Mouse (Mus musculus) testis, adult 2 months (tissue): ENCODE data around the gene Kcnq1. TPM values are rescaled to one million over a fixed set of nuclear protein-coding genes. Genes with fewer than 3 reads are reported as not detected.

ENCODE experiments used
- H3K27ac ChIP-seq: fragments of 200-500 bp; 2 replicates; pipeline ENCODE4 v1.5.1; 2012; ENCODE audit warnings: low read depth, low read length; ENCODE audit not compliant: control insufficient read depth, insufficient read depth
- H3K27me3 ChIP-seq: fragments of 200-500 bp; 2 replicates; pipeline ENCODE4 v1.6.1; 2012; ENCODE audit warnings: mild to moderate bottlenecking, low read length, moderate library complexity; ENCODE audit not compliant: control insufficient read depth, insufficient read depth
- H3K36me3 ChIP-seq: fragments of 200-500 bp; 2 replicates; pipeline ENCODE4 v1.6.1; 2012; ENCODE audit warnings: mild to moderate bottlenecking, low read length; ENCODE audit not compliant: control insufficient read depth, insufficient read depth
- H3K4me1 ChIP-seq: fragments of 200-500 bp; 2 replicates; pipeline ENCODE4 v1.6.1; 2012; ENCODE audit warnings: low read length; ENCODE audit not compliant: control insufficient read depth, insufficient read depth
- H3K4me3 ChIP-seq: fragments of 200-500 bp; 2 replicates; pipeline ENCODE4 v1.5.1; 2012; ENCODE audit warnings: low read depth, mild to moderate bottlenecking, low read length, moderate library complexity, mixed read lengths; ENCODE audit not compliant: control insufficient read depth
- CTCF ChIP-seq: fragments of 200-500 bp; IDR thresholded peaks from 2 replicates; pipeline ENCODE4 v1.5.1; 2012; ENCODE audit warnings: low read depth, mild to moderate bottlenecking, inconsistent platforms, low read length, moderate library complexity; ENCODE audit not compliant: control insufficient read depth, insufficient read depth, insufficient replicate concordance
- POLR2A ChIP-seq: fragments of 200-500 bp; IDR thresholded peaks from 2 replicates; pipeline ENCODE4 v1.6.1; 2012; ENCODE audit warnings: low read depth, mild to moderate bottlenecking, inconsistent platforms, low read length, moderate library complexity; ENCODE audit not compliant: control insufficient read depth
- polyA plus RNA-seq: library from polyadenylated mRNA; depleted of rRNA; stranded (reverse); fragments of >200 nt; gene quantifications from 2 replicates; pipeline ENCODE4 v1.2.3, GENCODE M21; 2012

Gene Kcnq1
- polyA plus RNA-seq, 1 experiment, result 1.6 TPM

GRCm38 (mm10) chr7:143359762-143360161, 253.6 kb downstream of the Kcnq1 start:
- Histone ChIP-seq H3K27ac (no peak overlapping the region), H3K4me1 (no peaks in the 10 kb centered on the region), H3K4me3 (no peak overlapping the region), H3K27me3 (no peaks in the 10 kb centered on the region), H3K36me3 (no peaks in the 10 kb centered on the region)
- TF ChIP-seq CTCF (no peak), POLR2A (no peak)

DNA sequence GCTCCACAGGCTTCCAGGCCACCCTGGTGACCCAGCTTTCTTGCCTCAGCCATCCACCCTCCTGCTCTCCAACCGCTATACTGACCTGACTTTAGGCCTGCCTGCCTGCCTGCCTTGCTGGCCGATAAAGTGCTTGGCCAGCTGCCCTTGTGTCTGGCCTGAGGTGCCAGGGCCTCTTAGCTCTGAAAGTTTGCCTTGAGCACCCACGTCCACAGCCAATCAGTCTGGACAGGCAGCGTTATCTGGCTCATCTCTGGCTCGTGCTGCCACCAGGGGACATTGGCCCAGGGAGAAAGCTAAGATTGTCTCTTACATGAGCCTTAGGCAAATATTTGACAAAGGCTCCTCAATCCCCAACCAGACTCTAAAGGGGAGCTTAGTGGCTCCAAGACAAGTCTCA, 254.6 kb downstream of the Kcnq1 start:
- H3K4me3 ChIP-seq, result no peak overlapping the region
- no peak for TF ChIP-seq CTCF
- no peak for TF ChIP-seq POLR2A
- H3K27ac ChIP-seq, result no peak overlapping the region
- no peaks in the 10 kb centered on the region for H3K36me3 ChIP-seq
- no peaks in the 10 kb centered on the region for H3K27me3 ChIP-seq
- no peaks in the 10 kb centered on the region for H3K4me1 ChIP-seq

- Histone ChIP-seq H3K27ac (no peak overlapping the region), H3K27me3 (no peaks in the 10 kb centered on the region), H3K4me3 (no peak overlapping the region), H3K36me3 (no peaks in the 10 kb centered on the region), H3K4me1 (no peaks in the 10 kb centered on the region)
- TF ChIP-seq POLR2A, result no peak
- no peak for TF ChIP-seq CTCF
Observed at GRCm38 (mm10) chr7:143364092-143364832, 258.1 kb downstream of the Kcnq1 start.

- Histone ChIP-seq H3K4me3 (no peak overlapping the region), H3K27me3 (no peaks in the 10 kb centered on the region), H3K36me3 (no peaks in the 10 kb centered on the region), H3K4me1 (no peaks in the 10 kb centered on the region), H3K27ac (no peak overlapping the region)
- TF ChIP-seq CTCF, result no peak
- no peak for TF ChIP-seq POLR2A
Observed at GRCm38 (mm10) chr7:143364969-143365839, 259.0 kb downstream of the Kcnq1 start.

DNA sequence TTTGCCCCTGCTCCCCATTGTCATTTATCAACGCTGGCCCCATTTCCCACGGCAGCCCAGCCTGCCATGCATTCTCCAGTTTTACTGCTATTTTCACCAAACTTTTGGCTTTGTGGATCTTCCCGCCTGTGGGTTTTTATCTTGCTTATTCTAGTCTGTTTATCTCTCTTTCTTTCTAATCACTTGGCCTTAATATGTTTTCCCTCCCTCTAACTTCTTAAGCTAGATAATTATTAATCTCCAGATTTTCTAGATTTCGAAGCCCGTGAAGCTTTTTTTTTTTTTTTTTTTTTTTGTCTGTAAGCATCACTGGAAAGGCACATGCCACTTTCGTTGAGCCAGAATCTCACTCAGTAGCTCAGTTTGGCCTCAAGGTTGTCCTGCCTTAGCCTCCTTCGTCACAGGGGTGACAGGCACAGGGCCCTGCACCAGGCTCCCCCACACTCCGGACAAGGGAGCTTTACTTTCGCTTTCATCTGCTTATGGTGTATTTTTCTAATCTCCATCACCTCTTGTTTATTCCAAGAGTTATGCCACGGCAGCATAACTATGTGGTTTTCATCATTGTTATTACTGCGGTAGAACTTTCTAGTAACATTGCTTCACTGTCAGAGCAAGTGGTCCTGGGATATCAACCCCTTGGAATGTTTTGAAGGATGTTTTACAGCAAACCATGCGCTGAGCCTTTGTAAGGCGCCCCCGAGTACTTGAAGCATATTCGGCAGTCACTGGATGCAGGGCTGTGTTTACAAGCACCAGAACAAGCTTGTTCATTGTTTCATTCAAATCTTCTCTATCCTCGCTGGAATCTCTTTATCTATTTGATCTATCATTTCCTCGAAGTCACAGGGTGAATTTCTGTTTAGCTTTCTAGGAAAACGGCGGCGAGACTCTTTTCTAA, 261.5 kb downstream of the Kcnq1 start:
- H3K4me1 ChIP-seq, result no peaks in the 10 kb centered on the region
- H3K4me3 ChIP-seq, result no peak overlapping the region
- H3K36me3 ChIP-seq, result no peaks in the 10 kb centered on the region
- H3K27me3 ChIP-seq, result no peaks in the 10 kb centered on the region
- H3K27ac ChIP-seq, result no peak overlapping the region
- TF ChIP-seq CTCF (no peak), POLR2A (no peak)

DNA sequence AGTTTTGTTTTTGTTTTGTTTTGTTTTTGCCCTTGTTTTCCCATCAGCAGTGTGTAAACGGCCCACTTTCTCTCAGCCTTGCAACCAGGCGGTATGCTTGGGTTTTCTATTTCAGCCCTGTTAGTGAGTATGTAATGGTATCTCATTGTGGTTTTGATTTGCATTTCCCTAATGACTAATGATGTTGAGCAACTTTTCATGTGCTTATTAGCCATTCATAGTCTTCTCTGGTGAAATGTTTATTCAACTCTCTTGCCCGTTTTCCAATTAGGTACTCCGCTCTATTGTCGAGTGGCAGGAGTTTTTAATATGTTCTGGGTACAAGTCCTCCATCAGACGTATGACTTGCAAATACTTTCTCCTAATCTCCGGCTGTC, 262.1 kb downstream of the Kcnq1 start:
- no peak for TF ChIP-seq POLR2A
- no peak for TF ChIP-seq CTCF
- no peaks in the 10 kb centered on the region for H3K27me3 ChIP-seq
- H3K4me1 ChIP-seq, result no peaks in the 10 kb centered on the region

GRCm38 (mm10) chr7:143371336-143371735, 265.2 kb downstream of the Kcnq1 start:
- Histone ChIP-seq H3K36me3 (no peaks in the 10 kb centered on the region), H3K27me3 (no peaks in the 10 kb centered on the region), H3K4me3 (no peak overlapping the region), H3K27ac (no peak overlapping the region), H3K4me1 (no peaks in the 10 kb centered on the region)
- no peak for TF ChIP-seq CTCF
- TF ChIP-seq POLR2A, result no peak

More for the DNA sequence above, 262.1 kb downstream of the Kcnq1 start:
- Histone ChIP-seq H3K27ac (no peak overlapping the region), H3K36me3 (no peaks in the 10 kb centered on the region), H3K4me3 (no peak overlapping the region)
